Mouse (Mus musculus) heart, postnatal 4 days (tissue): Measurements from ENCODE around the gene Mdm2. TPM values are rescaled to one million over a fixed set of nuclear protein-coding genes. Genes with fewer than 3 reads are reported as not detected.
"Not testable (repeated sequence)": the region's sequence is repeated elsewhere in the genome, so short reads cannot be mapped to it uniquely, and the experiment has no call there.

Experiments
- DNase-seq: peaks from one replicate; pipeline ENCODE4 v3.0.0; 2021
- total RNA-seq, 2 experiments: library from RNA; stranded (reverse); gene quantifications; 2 replicates each; pipeline ENCODE4 v1.2.3; 2021

Gene Mdm2
- total RNA-seq, 2 experiments from 2014 or later: 48.4 to 50.8 TPM

DNA sequence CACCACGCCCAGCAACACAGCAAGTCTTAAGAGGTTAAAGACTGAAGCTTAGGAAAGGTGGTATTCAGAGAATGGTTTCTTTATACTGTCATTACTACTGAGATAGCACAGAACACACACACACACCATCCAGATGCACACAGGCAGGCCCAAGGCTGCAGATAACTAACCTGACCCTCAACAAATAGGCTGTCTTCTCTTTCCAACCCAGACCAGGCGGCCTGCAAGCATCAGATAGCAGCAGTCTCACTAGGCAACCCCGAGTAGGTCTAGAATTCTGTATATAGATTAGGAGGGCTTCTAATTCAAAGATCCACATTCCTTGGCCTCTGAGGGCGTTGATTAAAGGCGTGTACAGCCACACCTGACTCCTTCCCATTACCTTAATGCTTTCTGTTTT, 21.6 kb upstream of the Mdm2 start:
- DNase-seq: no peak

- peak; percentile 61 for DNase-seq
Measured at GRCm38 (mm10) chr10:117731244-117732101, 20.9 kb upstream of the Mdm2 start.

GRCm38 (mm10) chr10:117730637-117731203, 20.2 kb upstream of the Mdm2 start:
- DNase-seq: no peak

- no peak for DNase-seq
Measured at GRCm38 (mm10) chr10:117730140-117730539, 19.6 kb upstream of the Mdm2 start.

DNA sequence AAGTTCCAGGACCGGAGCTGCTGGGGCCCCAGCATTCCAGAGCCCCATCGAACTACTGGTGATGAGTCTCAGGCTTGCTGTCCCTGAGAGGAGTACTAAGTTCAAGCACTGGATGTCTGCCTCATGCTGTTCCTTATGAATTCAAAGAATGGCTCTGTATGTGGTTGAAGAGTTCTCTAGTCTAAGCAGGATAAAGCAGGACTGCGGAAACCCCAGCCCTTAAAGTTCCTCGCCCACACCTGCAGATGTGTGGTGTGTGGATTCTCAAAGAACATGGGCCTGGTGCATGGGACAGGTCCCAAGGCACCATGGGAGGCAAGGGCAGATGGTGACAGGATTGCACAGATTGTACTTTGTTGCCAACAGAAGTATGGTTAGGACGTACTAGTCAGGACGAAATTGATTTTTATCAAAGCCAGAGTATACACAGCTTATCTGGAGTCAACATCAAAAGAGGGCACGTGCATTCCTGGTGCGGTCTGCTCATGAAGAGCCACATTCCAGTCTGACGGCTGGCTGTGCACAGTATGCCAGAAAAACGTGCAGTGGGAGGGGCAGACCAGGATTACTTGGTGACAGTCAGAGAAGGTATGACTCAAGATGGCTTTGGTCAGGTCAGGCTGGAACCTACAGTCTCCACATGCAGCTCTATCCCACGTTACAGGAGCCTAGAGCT, 18.7 kb upstream of the Mdm2 start:
- no peak for DNase-seq

DNA sequence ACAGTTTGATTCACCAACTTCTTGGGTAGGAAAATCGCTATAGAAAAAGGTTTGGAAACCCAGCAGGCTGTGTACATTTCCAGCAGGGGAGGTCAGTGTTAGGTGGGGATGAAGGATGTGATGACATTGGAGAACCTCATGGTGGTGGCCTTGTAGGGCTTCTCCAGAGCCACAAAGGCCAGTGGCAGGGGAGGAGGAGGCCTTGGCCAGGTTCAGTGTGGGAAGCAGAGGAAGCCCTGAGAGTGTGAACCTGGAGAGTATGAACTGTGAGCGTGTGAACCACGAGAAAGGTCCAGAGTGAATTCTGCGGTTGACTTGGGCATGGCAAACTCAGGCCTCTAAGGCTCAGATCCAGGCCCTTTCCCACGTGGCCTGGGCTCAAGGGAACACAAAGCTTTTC, 18.0 kb upstream of the Mdm2 start:
- DNase-seq: no peak

GRCm38 (mm10) chr10:117727518-117728110, 17.1 kb upstream of the Mdm2 start:
- DNase-seq: no peak

DNA sequence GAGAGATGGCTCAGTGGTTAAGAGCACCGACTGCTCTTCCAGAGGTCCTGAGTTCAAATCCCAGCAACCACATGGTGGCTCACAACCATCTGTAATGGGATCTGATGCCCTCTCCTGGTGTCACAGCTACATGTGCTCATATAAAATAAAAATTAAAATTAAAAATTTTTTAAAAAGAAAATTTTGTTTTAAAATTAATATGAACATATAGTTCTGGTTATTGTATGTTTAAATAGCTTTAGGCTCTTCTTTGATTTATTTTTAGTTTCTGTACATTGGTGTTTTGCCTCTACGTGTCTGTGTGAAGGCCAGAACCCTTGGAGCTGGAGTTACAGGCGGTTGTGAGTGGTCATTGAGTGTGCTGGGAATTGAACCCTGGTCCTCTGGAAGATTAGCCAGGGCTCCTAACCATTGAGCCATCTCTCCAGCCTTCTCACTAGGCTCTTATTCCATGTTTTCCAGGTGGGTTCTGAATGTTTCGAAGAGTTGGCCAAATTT, 16.4 kb upstream of the Mdm2 start:
- no peak for DNase-seq

- no peak for DNase-seq
Measured at GRCm38 (mm10) chr10:117726350-117726749, 15.8 kb upstream of the Mdm2 start.

GRCm38 (mm10) chr10:117725671-117726070, 15.1 kb upstream of the Mdm2 start:
- DNase-seq: no peak

GRCm38 (mm10) chr10:117724804-117725361, 14.3 kb upstream of the Mdm2 start:
- DNase-seq: no peak

- DNase-seq: no peak
Measured at GRCm38 (mm10) chr10:117724136-117724718, 13.7 kb upstream of the Mdm2 start.

DNA sequence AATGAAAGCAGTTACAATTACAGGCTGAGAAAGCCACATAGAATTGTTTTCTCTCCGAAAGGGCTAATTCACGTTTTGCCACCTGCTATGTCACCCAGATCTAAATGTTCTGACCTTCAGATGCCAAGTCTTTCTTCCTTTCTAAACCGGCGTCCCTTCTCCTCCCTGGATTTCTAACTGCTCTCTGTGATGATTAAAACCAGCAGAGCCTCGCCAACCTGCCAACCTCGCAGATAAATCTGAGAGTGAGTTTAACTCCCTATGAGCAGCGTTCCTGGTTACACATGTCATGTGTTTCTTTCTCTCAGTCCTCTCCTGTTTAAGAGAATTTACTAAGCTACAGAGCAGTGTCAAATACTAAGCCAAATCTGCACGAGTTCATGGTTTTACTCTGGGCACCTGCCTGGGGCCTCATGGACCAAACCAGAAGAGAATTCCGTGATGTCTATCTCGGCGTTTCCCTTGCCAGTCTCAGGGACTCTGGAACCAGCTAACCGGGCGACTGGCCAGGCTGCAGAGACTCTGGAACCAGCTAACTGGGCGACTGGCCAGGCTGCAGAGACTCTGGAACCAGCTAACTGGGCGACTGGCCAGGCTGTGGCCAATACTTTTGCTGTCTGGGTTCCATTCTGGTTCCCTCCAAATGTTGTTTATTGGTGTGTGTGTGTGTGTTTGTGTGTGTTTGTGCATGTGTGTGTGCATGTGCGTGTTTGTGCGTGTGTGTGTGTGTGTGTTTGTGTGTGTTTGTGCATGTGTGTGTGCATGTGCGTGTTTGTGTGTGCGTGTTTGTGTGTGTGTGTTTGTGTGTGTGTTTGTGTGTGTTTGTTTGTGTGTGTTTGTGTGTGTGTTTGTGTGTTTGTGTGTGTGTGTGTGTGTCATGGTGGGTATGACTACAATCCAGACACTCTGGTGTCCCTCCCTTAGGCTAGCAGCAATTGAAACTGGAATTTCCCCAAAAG, 7.9 kb upstream of the Mdm2 start:
- peak; percentile 66 for DNase-seq

GRCm38 (mm10) chr10:117717583-117717982, 7.0 kb upstream of the Mdm2 start:
- DNase-seq: peak; percentile 43

DNA sequence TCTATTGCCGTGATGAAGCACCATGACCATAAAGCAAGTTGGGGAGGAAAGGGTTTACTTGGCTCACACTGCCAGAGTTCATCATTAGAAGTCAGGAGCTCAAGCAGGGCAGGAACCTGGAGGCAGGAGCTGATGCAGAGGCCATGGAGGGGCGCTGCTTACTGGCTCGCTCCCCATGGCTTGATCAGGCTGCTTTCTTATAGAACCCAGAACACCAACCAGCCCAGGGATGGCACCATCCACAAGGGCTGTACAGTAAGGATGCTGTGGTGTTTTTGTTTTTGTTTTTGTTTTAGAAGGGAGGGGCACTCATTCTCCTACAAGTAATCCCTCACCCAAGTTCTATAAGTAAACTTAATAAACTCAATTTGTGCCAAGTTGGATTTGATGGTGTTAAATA, 6.1 kb upstream of the Mdm2 start:
- no peak for DNase-seq

- DNase-seq: not testable (repeated sequence)
Measured at GRCm38 (mm10) chr10:117715654-117716053, 5.1 kb upstream of the Mdm2 start.

- no peak for DNase-seq
Measured at GRCm38 (mm10) chr10:117714928-117715500, 4.5 kb upstream of the Mdm2 start.

DNA sequence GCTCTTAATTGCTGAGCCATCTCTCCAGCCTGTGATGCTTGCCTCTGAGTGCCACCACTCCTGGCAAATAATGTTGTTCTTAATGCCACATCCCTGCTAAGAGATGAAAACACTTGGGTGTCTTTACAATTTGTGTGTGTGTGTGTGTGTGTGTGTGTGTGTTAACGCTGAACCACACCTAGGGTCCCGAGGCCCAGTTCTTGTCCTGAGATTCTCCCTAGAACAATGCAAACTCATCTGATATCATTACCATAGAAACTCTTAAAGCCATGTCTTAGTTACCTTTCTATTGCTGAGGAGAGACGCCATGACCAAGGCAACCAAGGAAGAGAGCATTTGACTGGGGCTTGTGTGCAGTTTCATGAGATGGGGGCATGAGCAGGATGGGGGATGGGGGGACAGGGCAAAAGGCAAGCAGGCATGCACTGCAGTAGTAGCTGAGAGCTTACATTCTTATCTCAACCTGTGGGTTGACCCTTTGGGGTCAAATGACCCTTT, 3.5 kb upstream of the Mdm2 start:
- DNase-seq: no peak

DNA sequence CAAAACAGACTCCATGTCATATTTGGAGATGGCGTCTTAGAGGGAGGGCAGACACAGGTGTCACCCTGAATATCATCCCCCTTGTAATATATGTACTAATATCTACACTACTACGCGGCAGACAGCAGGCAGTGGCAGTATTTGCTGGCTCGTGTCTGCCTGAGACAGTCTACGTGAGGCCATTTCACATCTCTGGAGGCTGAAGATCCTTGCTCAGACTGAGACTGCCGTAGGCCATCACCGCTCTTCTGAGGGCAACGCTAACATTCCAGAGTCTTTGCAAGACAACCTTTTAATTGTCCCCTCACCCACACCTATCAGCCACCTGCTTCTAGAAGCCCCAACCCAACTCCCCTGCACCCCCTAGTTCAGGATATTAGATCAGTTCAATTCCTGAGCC, 2.9 kb upstream of the Mdm2 start:
- no peak for DNase-seq

- DNase-seq: no peak
Measured at GRCm38 (mm10) chr10:117712871-117713270, 2.3 kb upstream of the Mdm2 start.
